Mouse (Mus musculus): ENCODE data around the gene Olfr1264. TPM values are rescaled to one million over a fixed set of nuclear protein-coding genes. Genes with fewer than 3 reads are reported as not detected.

Gene Olfr1264
- total RNA-seq, 1 experiment = not detected

DNA sequence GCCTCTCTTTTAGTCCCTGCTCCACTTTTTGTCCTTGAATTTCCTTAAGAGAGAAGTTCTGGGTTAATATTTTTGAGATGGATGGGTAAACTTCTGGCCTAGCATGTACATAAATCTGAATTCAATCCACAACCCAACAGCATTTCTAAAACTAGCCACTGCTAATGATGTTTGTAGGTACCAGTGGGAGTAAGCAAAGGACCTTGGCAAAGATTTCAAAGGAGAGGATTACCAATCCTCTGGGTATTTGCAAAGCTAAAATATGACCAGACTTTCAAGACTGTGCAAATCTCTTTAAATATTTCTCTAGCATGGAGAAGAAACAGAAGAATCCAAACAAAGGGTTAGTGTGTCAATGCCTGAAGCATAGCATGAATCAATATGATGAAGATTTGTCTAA lies 25.5 kb downstream of the Olfr1264 start, which contains the start of gene Olfr1262:
Gene Olfr1262 (plus strand): TSS at position 301 of the 400 bp plus-strand sequence.
- H3K9ac ChIP-seq (ENCODE audit: insufficient read depth, low read depth, low read length, poor library complexity, severe bottlenecking) = no peak within 1 kb of the TSS

DNA sequence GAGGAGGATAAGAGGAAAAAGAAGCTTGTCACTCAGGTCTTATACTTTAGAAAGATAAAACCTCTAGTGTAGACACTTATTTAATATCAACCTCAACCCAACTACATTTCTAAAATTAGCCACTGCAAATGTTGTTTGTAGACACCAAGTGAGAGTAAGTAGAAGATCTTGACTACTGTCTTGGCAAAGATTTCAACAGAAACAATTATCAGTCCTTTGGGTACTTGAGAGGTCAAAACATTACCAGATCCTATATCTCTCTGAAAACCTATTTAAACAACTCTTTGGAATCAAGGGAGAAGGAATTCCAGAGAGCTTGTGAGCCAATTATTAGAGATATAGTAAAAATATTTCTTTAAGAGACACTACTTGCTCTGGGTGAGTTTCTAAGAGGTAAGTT lies 34.5 kb downstream of the Olfr1264 start, which contains the start of gene Olfr1261:
Gene Olfr1261 (plus strand): TSS at position 301 of the 400 bp plus-strand sequence.
- H3K4me3 ChIP-seq (ENCODE audit: insufficient read depth in 1 of 2, low read depth in 1 of 2, low read length in 2 of 2, poor library complexity in 1 of 2, severe bottlenecking in 1 of 2) = no peak within 1 kb of the TSS
- H3K27ac ChIP-seq (ENCODE audit: insufficient read depth, low read depth, low read length, poor library complexity, severe bottlenecking) = no peak within 1 kb of the TSS
- in situ Hi-C loops (cut with MboI; ENCODE audit: low sequenced_read_pairs in 2 of 2, unreplicated experiment in 2 of 2) = no loop called here
- H3K36me3 ChIP-seq (ENCODE audit: control insufficient read depth, insufficient read depth, low read length, poor library complexity, severe bottlenecking) = no peaks in the 10 kb centered on the region
- H3K9me3 ChIP-seq (ENCODE audit: control insufficient read depth, insufficient read depth, low read depth, low read length) = no peaks in the 10 kb centered on the region
- TF ChIP-seq HCFC1 (IDR thresholded peaks at IDR 0.05; ENCODE audit: borderline replicate concordance, insufficient read depth, low read length) = no peak
- no peak for TF ChIP-seq ZNF384 (IDR thresholded peaks at IDR 0.05; ENCODE audit: low read depth, low read length)
- TF ChIP-seq ZC3H11A (IDR thresholded peaks at IDR 0.05; ENCODE audit: borderline replicate concordance, low read depth, low read length) = no peak
- no peak for TF ChIP-seq MAFK (IDR thresholded peaks at IDR 0.05; ENCODE audit: insufficient read depth, low read depth, low read length)
- TF ChIP-seq CHD2 (IDR thresholded peaks at IDR 0.05; ENCODE audit: low read depth, low read length) = no peak
- no peak within 1 kb of the TSS for H3K9ac ChIP-seq (ENCODE audit: insufficient read depth, low read depth, low read length, poor library complexity, severe bottlenecking)
- H3K4me1 ChIP-seq (ENCODE audit: control insufficient read depth in 2 of 2, insufficient read depth in 2 of 2, low read length in 2 of 2, poor library complexity in 1 of 2) = no peaks in the 10 kb centered on the region
- DNase-seq (ENCODE audit: low read depth, low spot score) = no peak

More for the DNA sequence above, 25.5 kb downstream of the Olfr1264 start, which contains the start of gene Olfr1262:
- Histone ChIP-seq H3K4me3 (ENCODE audit: insufficient read depth in 1 of 2, low read depth in 1 of 2, low read length in 2 of 2, poor library complexity in 1 of 2, severe bottlenecking in 1 of 2) (no peak within 1 kb of the TSS), H3K9me3 (ENCODE audit: control insufficient read depth, insufficient read depth, low read depth, low read length) (no peaks in the 10 kb centered on the region), H3K4me1 (ENCODE audit: control insufficient read depth in 2 of 2, insufficient read depth in 2 of 2, low read length in 2 of 2, poor library complexity in 1 of 2) (no peaks in the 10 kb centered on the region), H3K27ac (ENCODE audit: insufficient read depth, low read depth, low read length, poor library complexity, severe bottlenecking) (no peak within 1 kb of the TSS), H3K36me3 (ENCODE audit: control insufficient read depth, insufficient read depth, low read length, poor library complexity, severe bottlenecking) (no peaks in the 10 kb centered on the region)
- in situ Hi-C loops (cut with MboI; ENCODE audit: low sequenced_read_pairs in 2 of 2, unreplicated experiment in 2 of 2) = no loop called here
- DNase-seq (ENCODE audit: low read depth, low spot score) = no peak
- TF ChIP-seq ZNF384 (IDR thresholded peaks at IDR 0.05; ENCODE audit: low read depth, low read length) = no peak
- no peak for TF ChIP-seq CHD2 (IDR thresholded peaks at IDR 0.05; ENCODE audit: low read depth, low read length)
- TF ChIP-seq HCFC1 (IDR thresholded peaks at IDR 0.05; ENCODE audit: borderline replicate concordance, insufficient read depth, low read length) = no peak
- no peak for TF ChIP-seq MAFK (IDR thresholded peaks at IDR 0.05; ENCODE audit: insufficient read depth, low read depth, low read length)
- no peak for TF ChIP-seq ZC3H11A (IDR thresholded peaks at IDR 0.05; ENCODE audit: borderline replicate concordance, low read depth, low read length)

DNA sequence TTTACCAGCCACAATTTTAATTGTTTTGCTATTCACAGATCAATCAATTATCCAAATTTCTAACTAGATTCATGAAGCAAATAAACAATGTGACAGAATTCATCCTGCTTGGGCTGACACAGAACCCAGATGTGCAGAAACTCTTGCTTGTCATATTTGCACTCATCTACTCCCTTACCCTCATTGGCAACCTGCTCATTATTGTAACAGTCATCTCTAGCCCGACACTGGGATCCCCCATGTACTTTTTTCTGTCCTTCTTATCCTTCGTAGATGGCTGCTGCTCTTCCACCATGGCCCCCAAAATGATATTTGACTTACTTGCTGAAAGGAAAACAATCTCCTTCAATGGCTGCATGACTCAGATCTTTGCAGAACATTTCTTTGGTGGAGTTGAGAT lies 47.7 kb downstream of the Olfr1264 start:
- no peaks in the 10 kb centered on the region for H3K36me3 ChIP-seq (ENCODE audit: control insufficient read depth, insufficient read depth, low read length, poor library complexity, severe bottlenecking)
- H3K9ac ChIP-seq (ENCODE audit: insufficient read depth, low read depth, low read length, poor library complexity, severe bottlenecking) = no peak overlapping the region
- no peak overlapping the region for H3K27ac ChIP-seq (ENCODE audit: insufficient read depth, low read depth, low read length, poor library complexity, severe bottlenecking)
- no peak for DNase-seq (ENCODE audit: low read depth, low spot score)
- no peaks in the 10 kb centered on the region for H3K4me1 ChIP-seq (ENCODE audit: control insufficient read depth in 2 of 2, insufficient read depth in 2 of 2, low read length in 2 of 2, poor library complexity in 1 of 2)
- H3K4me3 ChIP-seq (ENCODE audit: insufficient read depth in 1 of 2, low read depth in 1 of 2, low read length in 2 of 2, poor library complexity in 1 of 2, severe bottlenecking in 1 of 2) = no peak overlapping the region
- TF ChIP-seq ZNF384 (IDR thresholded peaks at IDR 0.05; ENCODE audit: low read depth, low read length) (no peak), HCFC1 (IDR thresholded peaks at IDR 0.05; ENCODE audit: borderline replicate concordance, insufficient read depth, low read length) (no peak), ZC3H11A (IDR thresholded peaks at IDR 0.05; ENCODE audit: borderline replicate concordance, low read depth, low read length) (no peak), MAFK (IDR thresholded peaks at IDR 0.05; ENCODE audit: insufficient read depth, low read depth, low read length) (no peak), CHD2 (IDR thresholded peaks at IDR 0.05; ENCODE audit: low read depth, low read length) (no peak)
- no peaks in the 10 kb centered on the region for H3K9me3 ChIP-seq (ENCODE audit: control insufficient read depth, insufficient read depth, low read depth, low read length)
- in situ Hi-C loops (cut with MboI; ENCODE audit: low sequenced_read_pairs in 2 of 2, unreplicated experiment in 2 of 2) = no loop called here

DNA sequence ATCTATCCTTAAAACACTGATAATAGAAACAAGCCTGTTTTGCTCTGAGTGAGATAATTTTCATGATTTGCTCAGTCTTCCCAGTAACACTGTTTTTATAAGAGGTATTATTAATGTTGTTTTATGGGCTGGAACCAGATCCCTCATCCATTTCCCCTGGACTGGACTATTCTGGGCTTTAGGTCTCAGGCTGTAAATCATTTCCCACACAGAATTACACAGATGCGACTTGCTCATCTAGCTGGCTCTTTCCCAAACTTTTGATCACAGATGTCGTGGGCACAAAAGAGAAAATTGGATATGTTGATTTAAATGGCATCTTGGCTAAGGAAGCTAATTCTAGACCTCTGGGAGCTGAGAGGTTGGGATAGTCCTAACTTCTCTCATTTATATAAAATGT lies 51.2 kb downstream of the Olfr1264 start, which contains the start of gene Olfr1260:
Gene Olfr1260 (plus strand): TSS at position 157 of the 400 bp plus-strand sequence.
- Histone ChIP-seq H3K27ac (ENCODE audit: insufficient read depth, low read depth, low read length, poor library complexity, severe bottlenecking) (no peak within 1 kb of the TSS), H3K9me3 (ENCODE audit: control insufficient read depth, insufficient read depth, low read depth, low read length) (no peaks in the 10 kb centered on the region), H3K9ac (ENCODE audit: insufficient read depth, low read depth, low read length, poor library complexity, severe bottlenecking) (no peak within 1 kb of the TSS), H3K36me3 (ENCODE audit: control insufficient read depth, insufficient read depth, low read length, poor library complexity, severe bottlenecking) (no peaks in the 10 kb centered on the region), H3K4me1 (ENCODE audit: control insufficient read depth in 2 of 2, insufficient read depth in 2 of 2, low read length in 2 of 2, poor library complexity in 1 of 2) (no peaks in the 10 kb centered on the region), H3K4me3 (ENCODE audit: insufficient read depth in 1 of 2, low read depth in 1 of 2, low read length in 2 of 2, poor library complexity in 1 of 2, severe bottlenecking in 1 of 2) (no peak within 1 kb of the TSS)
- in situ Hi-C loops (cut with MboI; ENCODE audit: low sequenced_read_pairs in 2 of 2, unreplicated experiment in 2 of 2) = no loop called here
- TF ChIP-seq ZC3H11A (IDR thresholded peaks at IDR 0.05; ENCODE audit: borderline replicate concordance, low read depth, low read length) = no peak
- TF ChIP-seq ZNF384 (IDR thresholded peaks at IDR 0.05; ENCODE audit: low read depth, low read length) = no peak
- TF ChIP-seq HCFC1 (IDR thresholded peaks at IDR 0.05; ENCODE audit: borderline replicate concordance, insufficient read depth, low read length) = no peak
- TF ChIP-seq MAFK (IDR thresholded peaks at IDR 0.05; ENCODE audit: insufficient read depth, low read depth, low read length) = no peak
- TF ChIP-seq CHD2 (IDR thresholded peaks at IDR 0.05; ENCODE audit: low read depth, low read length) = no peak
- DNase-seq (ENCODE audit: low read depth, low spot score) = no peak

Other genes with a start within 250 kb of the Olfr1264 start
- gene Olfr1254, start 232.0 kb downstream of the Olfr1264 start, total RNA-seq (2012; rRNA removed) = not detected in 2 replicates
- gene Olfr1255, start 213.5 kb downstream of the Olfr1264 start, total RNA-seq (2012; rRNA removed) = not detected in 2 replicates
- not detected in 2 replicates for gene Olfr1256, start 184.0 kb downstream of the Olfr1264 start, total RNA-seq (2012; rRNA removed)
- gene Olfr48, start 177.4 kb downstream of the Olfr1264 start, total RNA-seq (2012; rRNA removed) = not detected in 2 replicates
- not detected in 2 replicates for gene Olfr1257, start 147.1 kb downstream of the Olfr1264 start, total RNA-seq (2012; rRNA removed)
- gene Olfr1258, start 98.3 kb downstream of the Olfr1264 start, total RNA-seq (2012; rRNA removed) = not detected in 2 replicates
- not detected in 2 replicates for gene Olfr1259, start 76.9 kb downstream of the Olfr1264 start, total RNA-seq (2012; rRNA removed)
- gene Olfr1260, start 51.2 kb downstream of the Olfr1264 start, total RNA-seq (2012; rRNA removed) = not detected in 2 replicates
- not detected in 2 replicates for gene Olfr1261, start 34.4 kb downstream of the Olfr1264 start, total RNA-seq (2012; rRNA removed)
- not detected in 2 replicates for gene Olfr1262, start 25.4 kb downstream of the Olfr1264 start, total RNA-seq (2012; rRNA removed)
- gene Olfr1263, start 13.4 kb downstream of the Olfr1264 start, total RNA-seq (2012; rRNA removed) = not detected in 2 replicates
- gene Olfr1265, start 9.8 kb upstream of the Olfr1264 start, total RNA-seq (2012; rRNA removed) = not detected in 2 replicates
- gene Olfr140, start 38.0 kb upstream of the Olfr1264 start, total RNA-seq (2012; rRNA removed) = not detected in 2 replicates
- not detected in 2 replicates for gene Olfr1269, start 95.8 kb upstream of the Olfr1264 start, total RNA-seq (2012; rRNA removed)
- not detected in 2 replicates for gene Olfr32, start 116.7 kb upstream of the Olfr1264 start, total RNA-seq (2012; rRNA removed)
- gene Olfr1270, start 127.5 kb upstream of the Olfr1264 start, total RNA-seq (2012; rRNA removed) = not detected in 2 replicates
- gene Olfr1506, start 198.9 kb upstream of the Olfr1264 start, total RNA-seq (2012; rRNA removed) = 0.13 TPM in 1 of 2 replicates, not detected in the other
- gene Olfr142, start 232.0 kb upstream of the Olfr1264 start, total RNA-seq (2012; rRNA removed) = not detected in 2 replicates
- not detected in 2 replicates for gene Olfr1271, start 245.5 kb upstream of the Olfr1264 start, total RNA-seq (2012; rRNA removed)

Data from ES-E14 (cell line).